Mouse (Mus musculus) liver, embryonic 14.5 days (tissue): ENCODE measurements at regions not wholly inside any gene's neighbourhood (a gene's known extent, or its start where the extent isn't known, plus 50 kb on each side); places are given as distances from the start of the nearest gene placed in this dataset.

ENCODE experiments used
- CTCF ChIP-seq: IDR thresholded peaks from 2 replicates; pipeline ENCODE4 v1.5.1; 2016; ENCODE audit warnings: antibody characterized with exemption, low read depth, control low read depth
- EP300 ChIP-seq: IDR thresholded peaks from 2 replicates; pipeline ENCODE4 v1.6.1; 2016; ENCODE audit warnings: antibody characterized with exemption, low read depth

DNA sequence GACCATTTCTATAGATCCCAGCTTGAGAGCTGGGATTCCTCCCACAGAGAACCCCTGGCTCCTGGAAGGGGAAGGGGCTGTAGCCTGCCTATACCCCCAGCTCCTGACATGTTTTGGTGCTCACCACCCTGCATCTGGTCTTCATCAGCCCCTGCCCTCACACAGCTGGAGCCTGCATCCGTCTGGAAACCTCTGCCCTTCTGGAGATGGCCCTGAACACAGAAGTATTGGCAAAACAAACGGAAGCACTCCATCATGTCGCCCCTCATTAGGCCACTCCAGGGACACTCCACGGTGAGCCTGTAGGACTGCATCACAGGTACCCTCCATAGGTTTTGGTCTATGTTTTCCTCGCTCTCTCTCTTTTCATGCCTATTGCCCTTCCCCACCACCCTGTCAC is 231.3 kb downstream of the Rybp start:
- TF ChIP-seq CTCF = no peak
- no peak for TF ChIP-seq EP300
